Mouse (Mus musculus) cerebellum, adult 18-20 months (tissue): ENCODE measurements at regions not wholly inside any gene's neighbourhood (a gene's known extent, or its start where the extent isn't known, plus 50 kb on each side); places are given as distances from the start of the nearest gene placed in this dataset.
A peak's percentile ranks its signal among the peaks of the same experiment; 100 is the strongest.
"Not testable (repeated sequence)": the region's sequence is repeated elsewhere in the genome, so short reads cannot be mapped to it uniquely, and the experiment has no call there.

Experiments used
- DNase-seq, 2 experiments: peaks; one replicate each; pipeline ENCODE4 v3.0.0; 2021

GRCm38 (mm10) chr19:27694478-27694877 is 264.9 kb upstream of the Pum3 start:
- no peak for DNase-seq

- DNase-seq = no peak
Measured at GRCm38 (mm10) chr19:27693706-27694105, 264.1 kb upstream of the Pum3 start.

DNA sequence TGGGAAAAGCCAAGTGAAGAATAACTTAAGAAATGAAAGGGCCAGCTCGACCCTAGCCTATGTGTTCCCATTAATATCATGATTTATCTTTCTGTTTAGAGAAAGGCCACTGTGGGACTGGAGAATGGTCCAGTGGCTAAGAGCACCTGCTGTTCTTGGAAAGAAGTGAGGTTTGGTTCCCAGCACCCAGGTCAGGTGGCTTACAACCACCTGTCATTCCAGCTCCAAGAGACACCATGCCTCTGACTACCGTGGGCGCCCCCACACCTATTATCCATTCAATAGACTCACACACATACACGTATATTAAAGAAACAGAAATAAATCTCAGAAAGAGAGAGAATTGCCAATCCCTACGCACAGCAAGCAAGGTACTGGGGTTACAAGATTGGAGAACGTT is 263.3 kb upstream of the Pum3 start:
- DNase-seq = no peak

- DNase-seq = no peak
Measured at GRCm38 (mm10) chr19:27683426-27683825, 253.8 kb upstream of the Pum3 start.

DNA sequence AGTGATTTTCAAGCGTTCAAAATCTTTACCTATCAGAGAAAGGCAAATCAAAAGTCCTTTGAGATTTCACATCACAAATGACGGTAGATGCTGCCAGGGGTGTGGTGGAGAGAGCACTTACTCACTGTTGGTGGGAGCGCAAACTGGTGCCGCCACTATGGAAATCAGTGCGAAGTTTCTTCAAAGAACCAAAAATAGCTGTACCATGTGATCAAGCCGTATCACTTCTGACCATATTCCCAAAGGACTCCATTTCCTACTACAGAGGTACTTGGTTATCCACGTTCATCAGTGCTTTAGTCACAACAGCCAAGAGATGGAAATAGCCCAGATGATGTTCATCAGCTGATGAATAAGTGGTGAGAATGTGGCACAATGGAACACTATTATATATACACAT is 249.8 kb upstream of the Pum3 start:
- DNase-seq = no peak

DNA sequence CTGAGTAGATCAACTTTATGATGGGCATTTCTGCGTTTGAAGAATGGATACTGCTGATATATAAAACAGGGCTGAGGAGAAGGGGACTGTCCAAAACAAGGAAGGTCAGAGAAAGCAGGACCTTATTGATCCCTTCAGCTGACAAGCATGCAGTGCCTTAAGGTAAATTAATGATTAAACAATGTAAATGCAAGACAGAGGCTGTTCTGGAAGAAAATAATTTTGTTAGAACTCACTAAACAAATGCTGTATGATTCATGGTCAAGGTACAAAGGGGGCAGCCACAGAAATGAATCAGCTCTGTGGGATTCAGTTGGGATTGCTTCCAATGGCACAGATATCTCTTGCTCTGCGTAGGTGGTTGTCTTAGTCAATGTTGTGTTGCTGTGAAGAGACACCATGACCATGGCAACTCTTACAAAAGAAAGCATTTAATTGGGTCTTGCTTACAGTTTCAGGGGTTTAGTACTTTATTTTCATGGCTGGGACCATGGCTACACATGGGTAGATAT is 243.1 kb upstream of the Pum3 start:
- DNase-seq = no peak

- no peak for DNase-seq
Measured at GRCm38 (mm10) chr19:27663296-27663695, 233.7 kb upstream of the Pum3 start.

DNA sequence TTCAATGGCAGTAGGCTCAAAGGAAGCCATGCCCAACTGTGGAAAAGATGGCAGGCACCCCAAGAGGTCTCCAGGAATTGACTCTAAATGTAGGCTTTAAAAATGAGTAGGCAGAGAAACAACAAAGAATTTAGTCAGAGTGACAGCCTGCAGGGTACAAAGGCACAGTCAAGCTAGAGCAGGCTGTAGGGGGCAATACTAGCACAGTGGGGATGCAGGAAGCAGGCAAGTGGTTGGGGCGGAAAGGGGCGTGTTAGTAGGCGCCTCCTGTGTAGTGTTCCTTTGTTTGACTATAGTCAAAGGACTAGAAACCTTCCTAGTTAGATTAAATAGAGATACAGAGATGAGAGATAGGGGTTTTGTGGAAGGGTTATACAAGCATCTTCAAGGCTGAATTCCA is 211.4 kb upstream of the Pum3 start:
- no peak for DNase-seq

GRCm38 (mm10) chr19:27633105-27633504 is 203.5 kb upstream of the Pum3 start:
- no peak for DNase-seq

- DNase-seq = no peak
Measured at GRCm38 (mm10) chr19:27627626-27628025, 198.0 kb upstream of the Pum3 start.

GRCm38 (mm10) chr19:27617522-27617921 is 187.9 kb upstream of the Pum3 start:
- no peak for DNase-seq

DNA sequence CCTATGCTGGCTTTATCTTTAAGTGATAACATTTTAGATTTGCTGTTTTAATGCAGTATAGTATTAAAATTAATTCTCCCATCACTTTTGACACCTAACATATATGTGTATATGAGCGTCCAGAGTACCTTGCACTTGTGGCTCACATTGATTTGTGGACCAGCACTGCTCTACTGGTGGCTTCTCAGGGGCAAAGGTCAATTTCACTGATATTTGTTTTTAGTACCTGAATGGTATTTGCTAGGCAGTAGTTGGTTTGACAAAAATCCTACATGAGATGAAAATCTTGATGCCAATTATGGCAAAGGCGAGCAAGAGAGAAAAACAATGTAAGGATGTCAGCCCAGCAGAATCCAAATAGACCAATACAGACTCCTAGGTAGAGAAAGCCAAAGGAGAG is 177.3 kb upstream of the Pum3 start:
- DNase-seq = no peak

DNA sequence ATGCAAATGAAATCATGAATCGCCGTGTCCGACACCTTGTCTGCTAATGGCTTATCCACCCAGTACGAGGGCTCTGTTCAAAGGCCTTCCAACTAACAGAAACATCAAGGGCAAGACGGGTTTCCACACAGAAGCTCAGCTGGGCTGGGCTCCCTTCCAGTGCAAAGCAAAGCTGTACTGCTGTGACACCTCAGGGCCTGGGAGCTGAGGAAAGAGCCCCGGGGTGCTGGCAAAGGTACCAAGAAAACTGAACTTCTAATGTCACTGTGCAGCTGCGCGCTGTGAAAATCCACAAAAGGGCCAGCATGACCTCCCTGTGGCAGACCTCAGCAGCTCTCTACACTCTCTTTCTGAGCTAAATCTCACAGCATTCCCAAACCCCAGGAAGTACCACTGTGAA is 173.7 kb upstream of the Pum3 start:
- no peak for DNase-seq

GRCm38 (mm10) chr19:27601551-27601950 is 171.9 kb upstream of the Pum3 start:
- no peak for DNase-seq

GRCm38 (mm10) chr19:27600386-27600785 is 170.8 kb upstream of the Pum3 start:
- DNase-seq = not testable (repeated sequence)

- no peak for DNase-seq
Measured at GRCm38 (mm10) chr19:27599639-27600308, 170.1 kb upstream of the Pum3 start.

GRCm38 (mm10) chr19:27598350-27598749 is 168.7 kb upstream of the Pum3 start:
- no peak for DNase-seq

DNA sequence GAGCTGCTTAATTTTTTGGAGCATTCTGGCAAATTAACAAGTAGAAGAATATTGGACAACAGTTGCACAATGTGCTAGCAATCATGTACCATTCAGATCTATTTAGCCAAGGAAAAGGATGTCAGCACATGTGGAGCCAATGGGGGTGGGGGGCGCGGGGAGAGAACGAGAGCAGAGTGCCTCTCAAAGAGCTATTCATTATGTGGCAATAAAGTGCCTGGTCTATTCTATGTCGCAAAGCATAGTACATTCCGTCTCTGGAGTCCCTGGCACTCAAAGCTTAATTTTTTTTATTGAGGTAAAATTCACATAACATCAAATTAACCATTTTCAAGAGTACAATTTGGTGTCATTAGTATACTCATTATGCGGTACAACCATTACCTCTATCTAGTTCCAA is 155.9 kb upstream of the Pum3 start:
- no peak for DNase-seq

DNA sequence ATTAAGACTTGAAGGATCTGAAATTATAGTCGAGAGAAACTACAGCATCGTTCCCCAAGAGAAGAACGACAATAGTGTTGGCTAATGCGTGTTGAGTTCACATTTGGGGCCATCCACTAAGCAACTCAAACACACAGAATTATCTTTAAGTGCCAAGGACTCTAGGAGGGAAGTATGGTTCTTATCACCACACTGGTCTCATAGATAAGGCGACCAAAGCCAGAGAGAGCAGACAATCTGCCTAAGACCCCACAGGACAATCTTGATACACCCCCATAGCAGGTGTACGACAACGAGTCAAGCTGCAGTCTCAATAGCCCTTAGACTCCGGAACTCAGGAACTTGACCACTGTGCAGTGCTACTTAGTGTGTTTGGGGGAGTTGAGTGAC is 152.5 kb upstream of the Pum3 start:
- DNase-seq = no peak

DNA sequence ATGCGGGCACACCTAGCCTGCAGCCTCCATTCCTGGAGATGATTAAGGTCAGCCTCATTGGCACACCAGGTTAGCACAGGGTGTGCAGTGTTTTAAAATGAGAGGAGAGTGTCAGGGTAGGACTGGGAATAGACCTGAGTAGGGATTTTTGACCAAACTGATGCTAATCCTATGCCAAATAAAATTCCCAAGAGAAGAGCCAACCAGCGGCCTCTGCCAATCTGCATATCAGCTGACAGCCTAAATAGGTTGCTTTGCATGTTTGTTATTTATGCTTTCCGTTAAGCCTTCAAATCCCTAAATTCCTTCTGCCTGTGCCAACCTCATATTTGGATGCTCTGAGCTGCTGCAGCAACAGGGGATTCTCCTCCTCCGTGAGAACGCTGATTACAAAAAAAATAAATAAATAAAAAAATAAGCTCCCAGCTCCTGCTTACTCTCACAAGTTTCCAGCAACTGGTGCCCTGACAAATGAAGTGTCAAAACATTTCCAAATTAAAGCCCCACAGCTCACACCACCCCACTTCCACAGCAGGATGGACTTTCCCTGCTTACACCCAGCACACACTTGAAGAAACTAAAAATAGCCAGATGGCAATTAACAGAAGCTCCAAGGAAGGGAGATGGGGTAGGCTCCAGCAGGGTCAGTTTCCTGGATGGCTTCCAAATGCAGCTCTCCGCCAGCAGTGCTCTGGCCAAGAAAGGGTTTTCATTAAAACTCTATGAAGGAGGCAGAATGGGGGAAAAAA is 151.9 kb upstream of the Pum3 start:
- DNase-seq = peak; percentile 8 to 28

- no peak for DNase-seq
Measured at GRCm38 (mm10) chr19:27576478-27576877, 146.9 kb upstream of the Pum3 start.

- no peak for DNase-seq
Measured at GRCm38 (mm10) chr19:27566929-27567328, 137.3 kb upstream of the Pum3 start.

- DNase-seq = no peak
Measured at GRCm38 (mm10) chr19:27566060-27566459, 136.4 kb upstream of the Pum3 start.

GRCm38 (mm10) chr19:27564086-27564485 is 134.5 kb upstream of the Pum3 start:
- DNase-seq = no peak

GRCm38 (mm10) chr19:27563592-27563991 is 134.0 kb upstream of the Pum3 start:
- no peak for DNase-seq
